Mouse (Mus musculus) layer of hippocampus, adult 11-12 months (tissue): ENCODE data around the gene Fgf10.

ENCODE experiments used
- DNase-seq: peaks from one replicate; pipeline ENCODE4 v3.0.0; 2022; ENCODE audit warnings: low spot score

Fgf10 gene

DNA sequence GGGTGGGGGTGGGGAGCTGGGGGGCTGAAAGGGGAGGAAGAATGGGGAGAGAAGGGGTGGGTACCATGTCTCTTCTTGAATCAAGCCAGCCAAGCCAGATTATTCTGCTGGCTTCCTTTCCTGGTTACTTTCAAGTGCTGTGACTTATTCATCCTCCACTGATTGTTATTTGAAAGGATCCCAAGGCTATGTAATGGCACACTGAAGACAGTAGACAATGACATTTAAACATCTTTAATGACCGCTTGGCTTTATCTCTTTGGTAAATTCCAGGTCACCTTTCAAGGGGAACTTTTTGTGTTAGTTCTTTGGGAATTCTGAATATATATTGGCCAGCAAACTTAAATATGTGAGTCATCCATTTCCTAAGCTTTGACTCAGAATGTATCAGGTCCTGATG is 47.1 kb downstream of the Fgf10 start:
- DNase-seq: no peak

DNA sequence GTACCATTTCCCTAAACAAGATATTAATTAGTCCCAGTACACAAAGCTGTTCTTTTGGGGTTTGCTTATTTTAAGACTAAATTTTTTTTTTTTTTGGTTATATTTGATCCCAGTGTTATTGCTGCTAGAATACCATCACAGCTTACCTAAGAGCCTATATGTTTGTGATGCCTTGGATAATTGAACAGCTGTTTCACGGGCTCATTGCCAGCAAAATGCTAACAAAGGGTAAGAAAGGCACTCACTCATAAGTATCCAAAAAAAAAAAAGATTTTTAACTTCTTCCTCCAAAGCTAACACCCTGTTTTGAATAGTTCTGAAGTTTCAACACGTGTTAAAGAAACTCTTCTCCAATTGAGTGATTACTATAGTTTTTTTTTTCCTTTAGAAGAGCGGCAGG is 48.8 kb downstream of the Fgf10 start:
- no peak for DNase-seq

- DNase-seq: no peak
Observed at GRCm38 (mm10) chr13:118721668-118722067, 52.1 kb downstream of the Fgf10 start.

DNA sequence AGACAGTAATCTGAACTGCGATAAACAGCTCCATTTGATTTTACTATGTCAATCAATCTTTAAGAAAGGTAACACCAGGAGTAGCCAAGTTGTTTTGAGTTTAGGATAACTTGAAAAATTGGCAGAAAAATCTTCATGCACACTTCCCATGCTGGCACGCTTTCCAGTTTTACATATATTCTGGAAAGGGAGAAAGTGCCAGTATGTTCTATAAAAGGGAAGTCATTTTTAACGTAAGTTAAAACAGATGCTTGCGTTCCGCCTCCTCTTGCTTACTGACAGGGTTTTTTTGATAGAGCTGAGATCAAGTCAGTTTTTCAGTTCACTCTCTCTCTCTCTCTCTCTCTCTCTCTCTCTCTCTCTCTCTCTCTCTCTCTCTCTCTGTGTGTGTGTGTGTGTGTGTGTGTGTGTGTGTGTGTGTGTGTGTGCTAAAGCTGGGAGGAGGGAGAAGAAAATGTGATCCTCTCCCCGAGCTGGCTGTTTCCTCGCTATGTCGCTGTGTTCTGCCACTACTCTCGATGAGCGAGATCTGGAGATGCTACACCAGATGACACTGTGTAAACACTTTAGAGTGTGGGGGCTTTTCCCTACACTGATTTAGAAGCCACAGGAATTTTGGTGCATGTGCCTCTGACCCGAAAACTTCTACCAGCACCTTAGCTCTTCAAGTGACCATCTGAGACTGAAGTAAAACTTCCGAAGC is 62.4 kb downstream of the Fgf10 start:
- DNase-seq: no peak

DNA sequence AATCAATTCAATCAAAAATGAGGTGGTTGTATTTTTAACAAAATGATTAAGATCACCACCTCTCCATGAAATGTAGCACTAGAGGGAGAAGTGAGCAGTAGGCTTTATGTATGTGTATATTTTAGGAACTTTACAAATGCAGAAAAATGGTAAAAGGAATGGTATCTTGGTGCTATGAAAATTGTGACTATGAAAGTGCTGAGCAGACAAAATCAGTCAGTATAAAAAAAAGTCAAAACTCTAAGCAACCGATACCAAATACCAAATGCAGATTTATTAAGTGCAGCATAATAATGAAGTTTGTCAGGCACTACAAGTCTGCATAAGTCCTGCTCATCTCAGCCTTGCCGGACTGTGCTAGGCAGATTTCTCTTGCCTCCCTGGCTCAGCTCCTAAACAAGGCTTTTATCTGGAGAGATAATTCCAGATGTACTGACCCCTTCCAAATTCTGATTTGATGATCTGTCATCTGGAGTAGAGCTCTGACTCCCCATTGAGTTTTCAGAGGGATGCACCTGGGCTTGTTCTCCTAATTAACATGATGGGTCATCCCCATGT is 70.3 kb downstream of the Fgf10 start:
- DNase-seq: no peak

- no peak for DNase-seq
Observed at GRCm38 (mm10) chr13:118742788-118743187, 73.2 kb downstream of the Fgf10 start.

- DNase-seq: no peak
Observed at GRCm38 (mm10) chr13:118744806-118745205, 75.2 kb downstream of the Fgf10 start.

- DNase-seq: no peak
Observed at GRCm38 (mm10) chr13:118746427-118746826, 76.8 kb downstream of the Fgf10 start.

- DNase-seq: no peak
Observed at GRCm38 (mm10) chr13:118754024-118754423, 84.4 kb downstream of the Fgf10 start.

DNA sequence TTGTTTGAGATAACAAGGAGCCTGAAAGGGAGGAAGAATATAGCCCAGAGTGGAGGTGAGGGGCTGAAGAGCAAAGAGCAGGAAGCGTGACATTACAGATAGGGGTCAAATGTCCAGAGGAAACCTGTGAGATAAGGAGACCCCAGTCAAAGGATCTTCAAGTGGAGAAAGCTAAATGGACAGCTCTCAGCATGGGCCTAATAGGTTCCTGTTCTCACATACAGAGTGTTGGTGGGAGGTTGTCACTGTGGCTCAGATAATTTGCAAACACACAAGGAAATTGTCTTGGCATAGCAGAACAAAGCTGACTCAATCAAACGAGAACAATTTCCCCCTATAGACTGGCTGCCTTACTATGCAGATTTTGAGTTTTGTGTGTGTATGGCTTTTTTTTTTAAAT is 89.4 kb downstream of the Fgf10 start:
- DNase-seq: no peak

- DNase-seq: no peak
Observed at GRCm38 (mm10) chr13:118762982-118763381, 93.4 kb downstream of the Fgf10 start.

GRCm38 (mm10) chr13:118772188-118772587 is 102.6 kb downstream of the Fgf10 start:
- no peak for DNase-seq

- no peak for DNase-seq
Observed at GRCm38 (mm10) chr13:118775148-118775547, 105.6 kb downstream of the Fgf10 start.

DNA sequence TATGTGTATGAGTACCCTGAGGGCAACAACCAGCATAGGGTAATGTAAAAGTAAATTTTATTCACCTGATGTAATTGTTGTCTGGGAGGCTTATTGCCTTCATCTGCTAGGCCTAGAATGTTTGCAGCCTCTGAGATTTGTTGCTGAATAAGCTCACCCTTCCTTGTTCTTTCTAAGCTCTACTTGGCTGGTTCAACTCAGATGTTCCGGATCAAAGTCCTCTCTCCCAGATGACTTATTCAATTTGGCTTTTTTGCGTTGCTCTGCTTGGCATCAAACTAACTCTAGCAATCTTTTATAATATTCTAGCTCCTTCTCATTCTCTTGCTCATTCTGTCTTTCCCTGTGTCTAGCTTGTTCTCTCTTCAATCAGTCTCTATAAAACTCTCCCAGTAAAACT is 109.6 kb downstream of the Fgf10 start:
- DNase-seq: no peak

GRCm38 (mm10) chr13:118791753-118792152 is 122.2 kb downstream of the Fgf10 start:
- no peak for DNase-seq

DNA sequence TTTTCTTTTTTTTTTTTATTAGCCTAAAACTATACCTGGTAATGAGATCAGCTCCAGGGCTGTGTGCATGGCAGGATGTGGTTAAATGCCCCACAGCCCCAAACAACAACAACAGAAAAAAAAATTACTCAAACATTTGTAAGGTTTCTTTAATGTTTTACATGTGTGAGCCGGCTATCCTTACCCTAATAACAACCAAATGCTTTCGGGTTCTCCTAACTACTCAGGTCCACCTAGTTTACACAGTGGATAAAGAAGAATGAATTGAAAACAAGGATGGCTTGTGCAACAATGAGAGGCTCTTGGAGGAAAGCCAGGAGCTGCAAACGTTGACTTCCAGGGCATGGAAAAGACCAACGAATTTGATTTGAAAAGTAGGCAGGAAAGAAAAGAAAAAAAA is 122.6 kb downstream of the Fgf10 start:
- no peak for DNase-seq

GRCm38 (mm10) chr13:118800176-118800575 is 130.6 kb downstream of the Fgf10 start:
- DNase-seq: no peak

DNA sequence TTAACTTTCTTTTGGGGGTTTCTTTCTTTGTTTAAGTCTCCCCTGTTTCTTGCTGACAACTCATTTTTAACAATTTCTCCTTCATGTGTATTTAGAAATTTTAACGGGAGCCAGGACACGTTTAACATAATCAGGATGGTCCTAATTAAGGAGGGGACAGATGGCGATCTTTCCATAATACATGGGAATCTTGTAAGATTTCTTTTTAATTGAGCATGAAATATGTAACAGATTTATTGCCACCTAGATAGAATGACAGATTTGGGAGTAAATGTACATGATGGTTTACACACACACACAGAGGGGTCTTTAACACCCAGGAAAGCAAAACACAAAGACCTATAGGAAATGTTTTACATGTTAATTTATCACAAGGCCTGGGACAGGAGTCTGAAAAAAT is 137.1 kb downstream of the Fgf10 start:
- no peak for DNase-seq

- no peak for DNase-seq
Observed at GRCm38 (mm10) chr13:118819785-118820184, 150.2 kb downstream of the Fgf10 start.

- DNase-seq: no peak
Observed at GRCm38 (mm10) chr13:118823113-118823512, 153.5 kb downstream of the Fgf10 start.

- no peak for DNase-seq
Observed at GRCm38 (mm10) chr13:118825102-118825501, 155.5 kb downstream of the Fgf10 start.

- DNase-seq: no peak
Observed at GRCm38 (mm10) chr13:118828604-118829381, 159.2 kb downstream of the Fgf10 start.

- DNase-seq: no peak
Observed at GRCm38 (mm10) chr13:118834021-118834420, 164.4 kb downstream of the Fgf10 start.
